In the genomic region with DNA sequence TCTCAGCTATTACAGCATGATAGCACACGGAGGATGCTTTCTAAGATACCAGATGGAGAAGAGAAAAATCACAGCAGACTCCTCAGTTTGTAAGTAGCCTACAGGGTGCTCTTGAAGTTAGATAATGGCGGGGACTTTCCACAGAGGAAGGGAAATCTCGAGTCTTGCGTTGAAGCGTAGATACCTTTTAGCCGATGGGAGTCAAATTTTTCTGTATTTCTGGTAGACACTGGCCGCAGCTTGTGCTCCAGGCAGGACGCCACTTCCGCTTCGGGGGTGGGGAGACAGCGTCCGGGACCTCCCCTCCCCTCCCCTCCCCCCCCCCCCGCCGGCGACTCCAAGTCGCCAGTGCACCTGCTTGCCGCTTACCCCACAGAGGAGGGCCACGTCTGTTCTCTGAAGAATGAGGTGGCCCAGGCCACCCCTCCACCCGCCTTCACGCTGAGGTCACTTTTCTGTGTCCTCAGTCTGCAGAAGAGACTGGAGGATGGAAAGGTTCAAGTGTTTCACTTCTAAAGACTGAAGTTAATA, we compare ENCODE assay signal across 8 mouse cellular contexts. TPM values are rescaled to one million over a fixed set of nuclear protein-coding genes. Genes with fewer than 3 reads are reported as not detected.
DNase-seq lines count a peak whose midpoint lies in the region; ATAC-seq lines count a peak whose summit lies in the region.

A gene (minus strand): TSS at position 262 of the 531 bp plus-strand sequence.

- H3K4me3 ChIP-seq in forebrain, embryonic 16.5 days (replicated peaks; ENCODE audit: low read length) = peak within 1 kb of the TSS; percentile 40
- H3K4me3 ChIP-seq in hindbrain, embryonic 10.5 days = peak within 1 kb of the TSS; percentile 53

- peaks cover 5% of the 10 kb centered on the region; the same call in 1 of the 2 replicates for H3K4me1 ChIP-seq in forebrain, embryonic 16.5 days (replicated peaks; ENCODE audit: control insufficient read depth, insufficient read depth, low read length)
- H3K4me1 ChIP-seq in hindbrain, embryonic 10.5 days (replicated peaks) = peaks cover 10% of the 10 kb centered on the region

- no peaks in the 10 kb centered on the region for H3K27me3 ChIP-seq in forebrain, embryonic 16.5 days (replicated peaks; ENCODE audit: control insufficient read depth, insufficient read depth, low read length)
- H3K27me3 ChIP-seq in hindbrain, embryonic 10.5 days (ENCODE audit: insufficient read depth, poor library complexity, severe bottlenecking) = no peaks in the 10 kb centered on the region

- no peak within 1 kb of the TSS for H3K27ac ChIP-seq in forebrain, embryonic 16.5 days (ENCODE audit: low read length)
- peak within 1 kb of the TSS; percentile 87 for H3K27ac ChIP-seq in hindbrain, embryonic 10.5 days

- 2% methylated on average over 16 of the region's 20 CpGs for WGBS in forebrain, embryonic 16.5 days
- 4% methylated on average over 20 of the region's 20 CpGs for WGBS in hindbrain, embryonic 10.5 days

- ATAC-seq in forebrain, embryonic 16.5 days = peak; percentile 45; the same call in 1 of the 2 replicates

- no peaks in the 10 kb centered on the region for H3K9me3 ChIP-seq in forebrain, embryonic 16.5 days (ENCODE audit: control insufficient read depth, low read length)
- no peaks in the 10 kb centered on the region for H3K9me3 ChIP-seq in hindbrain, embryonic 10.5 days

- H3K9ac ChIP-seq in forebrain, embryonic 16.5 days (replicated peaks; ENCODE audit: low read depth, low read length) = peak within 1 kb of the TSS; percentile 67

- peak; percentile 63 for DNase-seq in Muller cell, postnatal 12 days (ENCODE audit: inconsistent ontology term)
- peak; percentile 40 for DNase-seq in cerebellum, adult 11-12 months
- DNase-seq in hindbrain, embryonic 10.5 days (ENCODE audit: low spot score) = peak; percentile 55
- no peak for DNase-seq in layer of hippocampus, postnatal 14 days (ENCODE audit: low spot score in 2 of 2)
- DNase-seq in lung, postnatal 14 days = peak; percentile 72
- peak; percentile 40 for DNase-seq in right cerebral cortex, postnatal 14 days
- DNase-seq in yolk sac, embryonic 10.5 days (ENCODE audit: low spot score) = peak; percentile 76

- H3K36me3 ChIP-seq in forebrain, embryonic 16.5 days (ENCODE audit: control insufficient read depth, insufficient read depth) = no peaks in the 10 kb centered on the region
- no peaks in the 10 kb centered on the region for H3K36me3 ChIP-seq in hindbrain, embryonic 10.5 days

- peak within 1 kb of the TSS; percentile 71 for H3K4me2 ChIP-seq in forebrain, embryonic 16.5 days (ENCODE audit: low read length)

RNA-seq across cellular contexts. Expression of the gene that starts here (rescaled TPM):
- polyA plus RNA-seq in forebrain, embryonic 16.5 days (2015; fragmentation: Nextera tagmentation; extraction: Ambion mirVana) = 3,742 and 4,125 TPM in 2 replicates
- polyA plus RNA-seq in hindbrain, embryonic 10.5 days (2016; fragmentation: Nextera tagmentation; extraction: Ambion mirVana) = 3,168 and 3,706 TPM in 2 replicates
- 1,000 to 10,000 TPM; 3,391 to 3,794 TPM for total RNA-seq in layer of hippocampus, postnatal 14 days (2021)

Comparison
In these comparisons a context has a peak if more than half of its experiments do, and no peak if none do; other contexts are left out.
1. DNase-seq: peak in Muller cell, postnatal 12 days (single experiment), cerebellum, adult 11-12 months (single experiment), hindbrain, embryonic 10.5 days (single experiment), lung, postnatal 14 days (single experiment), right cerebral cortex, postnatal 14 days (single experiment) and yolk sac, embryonic 10.5 days (single experiment); none in layer of hippocampus, postnatal 14 days (0 of 2).